Comparison of ENCODE assay signal across 11 mouse cellular contexts in genomic region chr15:81083826-81084225, GRCm38 (mm10).
DNase-seq lines count a peak whose midpoint lies in the region; ATAC-seq and TF ChIP-seq lines count a peak whose summit lies in the region.
"Had no signal": no experiment of that assay in that cellular context is flagged by ENCODE, and none has a peak within 500 bp of the region (broad histone marks: within the 10 kb centered on the region; RNA-seq: fewer than 3 reads in every experiment).

No protein-coding gene starts in this region.

- 82% methylated on average over 9 of the region's 9 CpGs for WGBS in heart, embryonic 13.5 days
- WGBS in limb, embryonic 12.5 days: 69% methylated on average over 9 of the region's 9 CpGs

- no peaks in the 10 kb centered on the region for H3K36me3 ChIP-seq in heart, embryonic 13.5 days
- H3K36me3 ChIP-seq in limb, embryonic 12.5 days: no peaks in the 10 kb centered on the region

- DNase-seq in heart, adult 18-20 months: no peak
- no peak for DNase-seq in layer of hippocampus, adult 2 months (ENCODE audit: low spot score in 2 of 2)
- DNase-seq in layer of hippocampus, adult 9-11 months: no peak
- no peak for DNase-seq in thymus, adult 18-20 months
- no peak for DNase-seq in spleen, adult 12 weeks (ENCODE audit: low spot score)
- DNase-seq: cerebellum, adult 8-10 months; heart, postnatal 14 days had no signal

- H3K27me3 ChIP-seq in heart, embryonic 13.5 days (replicated peaks): no peaks in the 10 kb centered on the region
- no peaks in the 10 kb centered on the region for H3K27me3 ChIP-seq in limb, embryonic 12.5 days
- H3K27me3 ChIP-seq: Patski had no signal

- H3K27ac ChIP-seq in heart, embryonic 13.5 days (replicated peaks): peak overlapping the region; percentile 60
- peak overlapping the region; percentile 32; the same call in 1 of the 2 replicates for H3K27ac ChIP-seq in layer of hippocampus, adult 2 months
- H3K27ac ChIP-seq in brown adipose tissue, adult 24 weeks (replicated peaks; ENCODE audit: low read depth, low read length): peak overlapping the region; percentile 74
- H3K27ac ChIP-seq in limb, embryonic 12.5 days: peak overlapping the region; percentile 73

- H3K4me3 ChIP-seq in heart, embryonic 13.5 days: no peak overlapping the region
- H3K4me3 ChIP-seq in layer of hippocampus, adult 2 months: no peak overlapping the region
- H3K4me3 ChIP-seq in brown adipose tissue, adult 24 weeks (ENCODE audit: insufficient read depth, low read depth, low read length): no peak overlapping the region
- no peak overlapping the region for H3K4me3 ChIP-seq in limb, embryonic 12.5 days (replicated peaks)

- H3K4me1 ChIP-seq in heart, embryonic 13.5 days: peaks cover 46% of the 10 kb centered on the region
- H3K4me1 ChIP-seq in brown adipose tissue, adult 24 weeks (ENCODE audit: control insufficient read depth, insufficient read depth, insufficient read length, low read length): peaks cover 11% of the 10 kb centered on the region
- H3K4me1 ChIP-seq in limb, embryonic 12.5 days (replicated peaks): peaks cover 17% of the 10 kb centered on the region

- H3K4me2 ChIP-seq in heart, embryonic 13.5 days: no peak overlapping the region
- no peak overlapping the region for H3K4me2 ChIP-seq in limb, embryonic 12.5 days

- no peaks in the 10 kb centered on the region for H3K9me3 ChIP-seq in heart, embryonic 13.5 days
- H3K9me3 ChIP-seq in limb, embryonic 12.5 days: no peaks in the 10 kb centered on the region

- TF ChIP-seq CTCF in layer of hippocampus, adult 2 months (conservative IDR thresholded peaks at IDR 0.05): no peak

- no peak overlapping the region for H3K9ac ChIP-seq in heart, embryonic 13.5 days
- no peak overlapping the region for H3K9ac ChIP-seq in limb, embryonic 12.5 days (replicated peaks)

- ATAC-seq in heart, embryonic 13.5 days (ENCODE audit: extremely low read depth, insufficient number of reproducible peaks, low FRiP score, low TSS enrichment): no peak
- no peak for ATAC-seq in limb, embryonic 12.5 days (ENCODE audit: insufficient number of reproducible peaks, insufficient read depth, low FRiP score, low TSS enrichment, low read depth)
- ATAC-seq: Patski had no signal
